Mouse (Mus musculus): ENCODE measurements at regions not wholly inside any gene's neighbourhood (a gene's known extent, or its start where the extent isn't known, plus 50 kb on each side); places are given as distances from the start of the nearest gene placed in this dataset.

DNA sequence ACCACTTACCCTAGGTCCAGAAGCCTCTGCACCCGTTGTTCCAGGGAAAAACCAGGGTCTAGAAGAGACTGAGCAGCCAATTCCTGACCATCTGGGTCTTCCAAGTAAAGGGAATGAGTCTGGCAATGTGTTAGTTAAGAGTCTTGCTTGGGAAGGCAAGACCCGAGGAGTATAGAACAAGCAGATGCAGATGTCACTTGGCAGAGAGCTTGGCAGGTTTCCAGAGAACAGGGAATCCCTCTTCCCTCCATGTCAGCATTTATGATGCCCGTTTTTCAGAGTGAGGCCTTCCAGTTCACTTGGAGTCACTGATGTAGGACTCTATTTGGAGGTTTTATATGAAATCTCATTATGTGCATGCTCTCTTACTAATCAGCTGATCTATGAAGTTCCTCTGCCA is 231.1 kb downstream of the Bcl2 start:
- Histone ChIP-seq H3K9ac (no peak overlapping the region), H3K4me3 (replicated peaks; ENCODE audit: low read length) (no peak overlapping the region), H3K9me3 (ENCODE audit: control insufficient read depth, low read length) (no peaks in the 10 kb centered on the region), H3K27me3 (ENCODE audit: control insufficient read depth, insufficient read depth, low read length) (no peaks in the 10 kb centered on the region), H3K4me1 (replicated peaks; ENCODE audit: control insufficient read depth, insufficient read depth, low read length) (no peaks in the 10 kb centered on the region), H3K36me3 (replicated peaks; ENCODE audit: control insufficient read depth, insufficient read depth) (no peaks in the 10 kb centered on the region), H3K27ac (no peak overlapping the region), H3K4me2 (replicated peaks) (no peak overlapping the region)
- WGBS: 66% methylated on average over 3 of the region's 3 CpGs
- ATAC-seq (ENCODE audit: low FRiP score) (no peak), DNase-seq (ENCODE audit: low spot score) (no peak)

DNA sequence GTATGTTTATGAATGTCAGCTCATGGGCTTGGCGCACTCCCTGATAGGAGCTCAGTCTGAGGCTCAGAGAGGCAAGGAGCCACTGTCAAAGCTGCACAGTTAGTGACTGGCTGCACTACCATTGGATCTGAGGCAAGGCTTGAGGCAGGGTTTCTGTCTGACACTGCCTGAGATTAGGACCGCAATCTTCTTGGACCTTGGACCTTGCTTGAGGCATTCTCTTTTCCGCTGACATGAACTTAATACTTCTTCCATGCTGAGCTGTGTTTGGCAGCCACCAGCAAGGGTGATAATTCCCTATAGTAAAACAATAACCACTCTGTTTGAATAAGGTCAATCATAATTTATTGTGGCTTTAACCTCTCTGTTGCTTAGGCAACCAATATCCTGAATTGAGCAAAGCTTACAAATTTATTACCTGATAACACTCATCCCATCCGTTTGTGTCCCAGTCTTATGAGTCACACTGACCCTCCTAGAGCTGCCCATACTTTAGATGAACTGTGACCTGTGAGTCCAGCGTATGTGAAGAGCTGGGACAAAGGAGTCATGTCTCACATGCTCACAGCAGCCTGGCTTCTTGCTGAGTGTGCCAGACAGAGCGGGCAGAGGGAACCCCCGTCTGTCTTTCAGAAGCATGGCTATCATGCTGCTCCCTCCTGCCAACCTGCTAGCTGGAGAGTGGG is 236.3 kb downstream of the Bcl2 start:
- peak; percentile 48; the same call in 1 of the 2 replicates for ATAC-seq (ENCODE audit: low FRiP score)
- DNase-seq (ENCODE audit: low spot score): no peak
- no peaks in the 10 kb centered on the region for H3K36me3 ChIP-seq (replicated peaks; ENCODE audit: control insufficient read depth, insufficient read depth)
- WGBS: 65% methylated on average over 7 of the region's 7 CpGs
- no peaks in the 10 kb centered on the region for H3K9me3 ChIP-seq (ENCODE audit: control insufficient read depth, low read length)
- H3K4me2 ChIP-seq (replicated peaks): no peak overlapping the region
- no peak overlapping the region for H3K9ac ChIP-seq
- H3K4me1 ChIP-seq (replicated peaks; ENCODE audit: control insufficient read depth, insufficient read depth, low read length): no peaks in the 10 kb centered on the region
- no peak overlapping the region for H3K4me3 ChIP-seq (replicated peaks; ENCODE audit: low read length)
- H3K27me3 ChIP-seq (ENCODE audit: control insufficient read depth, insufficient read depth, low read length): no peaks in the 10 kb centered on the region
- H3K27ac ChIP-seq: no peak overlapping the region

GRCm38 (mm10) chr1:106468021-106468420 is 246.1 kb downstream of the Bcl2 start:
- Histone ChIP-seq H3K9me3 (ENCODE audit: control insufficient read depth, low read length) (no peaks in the 10 kb centered on the region), H3K4me2 (replicated peaks) (no peak overlapping the region), H3K36me3 (replicated peaks; ENCODE audit: control insufficient read depth, insufficient read depth) (no peaks in the 10 kb centered on the region), H3K4me1 (replicated peaks; ENCODE audit: control insufficient read depth, insufficient read depth, low read length) (peaks cover 3% of the 10 kb centered on the region; the same call in 1 of the 2 replicates), H3K4me3 (replicated peaks; ENCODE audit: low read length) (no peak overlapping the region), H3K27me3 (ENCODE audit: control insufficient read depth, insufficient read depth, low read length) (no peaks in the 10 kb centered on the region), H3K9ac (no peak overlapping the region), H3K27ac (no peak overlapping the region)
- ATAC-seq (ENCODE audit: low FRiP score) (no peak), DNase-seq (ENCODE audit: low spot score) (no peak)
- WGBS: 91% methylated on average over 9 of the region's 9 CpGs

DNA sequence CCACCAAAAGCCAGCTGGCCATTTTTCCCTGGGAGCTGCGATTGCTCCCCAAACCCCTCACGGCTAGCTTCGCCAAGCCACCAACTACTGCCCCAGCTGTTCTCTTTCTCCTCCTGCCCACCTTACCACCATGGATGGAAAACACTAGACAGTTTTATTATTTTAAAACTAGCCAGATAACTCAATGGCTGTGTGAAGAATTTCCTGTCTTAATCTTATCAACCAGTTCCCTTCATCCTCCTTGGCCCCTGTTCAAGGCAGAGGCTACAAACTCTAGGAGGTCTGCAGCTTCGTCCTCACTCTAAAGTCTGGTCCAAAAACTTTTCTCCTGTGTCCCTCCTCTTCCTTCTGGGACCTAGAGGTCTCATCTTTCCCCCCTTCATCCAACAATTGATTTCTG is 247.4 kb downstream of the Bcl2 start:
- Histone ChIP-seq H3K27me3 (ENCODE audit: control insufficient read depth, insufficient read depth, low read length) (no peaks in the 10 kb centered on the region), H3K4me1 (replicated peaks; ENCODE audit: control insufficient read depth, insufficient read depth, low read length) (peaks cover 3% of the 10 kb centered on the region; the same call in 1 of the 2 replicates), H3K36me3 (replicated peaks; ENCODE audit: control insufficient read depth, insufficient read depth) (no peaks in the 10 kb centered on the region), H3K9ac (no peak overlapping the region), H3K27ac (no peak overlapping the region), H3K4me2 (replicated peaks) (no peak overlapping the region), H3K9me3 (ENCODE audit: control insufficient read depth, low read length) (no peaks in the 10 kb centered on the region), H3K4me3 (replicated peaks; ENCODE audit: low read length) (no peak overlapping the region)
- 87% methylated on average over 4 of the region's 4 CpGs for WGBS
- ATAC-seq (ENCODE audit: low FRiP score) (no peak), DNase-seq (ENCODE audit: low spot score) (no peak)

DNA sequence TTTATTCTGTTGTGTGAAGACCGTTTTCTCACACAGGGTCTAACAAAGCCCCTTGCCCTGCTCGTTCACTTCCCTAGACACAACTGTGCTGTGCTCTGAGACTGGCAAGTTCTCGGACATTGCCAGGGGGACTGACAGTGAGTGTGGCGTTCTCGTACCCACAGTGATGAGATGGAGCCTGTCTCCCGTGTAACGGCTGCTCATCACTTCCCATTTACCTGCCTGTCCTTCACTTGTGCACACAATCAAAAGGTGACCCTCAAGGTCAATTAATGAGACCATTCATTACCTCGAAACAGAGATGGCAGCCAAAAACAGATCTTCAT is 248.1 kb downstream of the Bcl2 start:
- DNase-seq (ENCODE audit: low spot score) (no peak), ATAC-seq (ENCODE audit: low FRiP score) (peak; percentile 55; the same call in 1 of the 2 replicates)
- Histone ChIP-seq H3K27me3 (ENCODE audit: control insufficient read depth, insufficient read depth, low read length) (no peaks in the 10 kb centered on the region), H3K4me1 (replicated peaks; ENCODE audit: control insufficient read depth, insufficient read depth, low read length) (peaks cover 3% of the 10 kb centered on the region; the same call in 1 of the 2 replicates), H3K4me3 (replicated peaks; ENCODE audit: low read length) (no peak overlapping the region), H3K4me2 (replicated peaks) (no peak overlapping the region), H3K9ac (no peak overlapping the region), H3K9me3 (ENCODE audit: control insufficient read depth, low read length) (no peaks in the 10 kb centered on the region), H3K36me3 (replicated peaks; ENCODE audit: control insufficient read depth, insufficient read depth) (no peaks in the 10 kb centered on the region), H3K27ac (no peak overlapping the region)
- WGBS: 39% methylated on average over 8 of the region's 8 CpGs

- 55% methylated on average over 4 of the region's 4 CpGs for WGBS
- peak; percentile 4; the same call in 1 of the 2 replicates for ATAC-seq (ENCODE audit: low FRiP score)
- H3K27ac ChIP-seq: no peak overlapping the region
Measured at GRCm38 (mm10) chr1:106465243-106465976, 248.7 kb downstream of the Bcl2 start.

GRCm38 (mm10) chr1:106464726-106465125 is 249.3 kb downstream of the Bcl2 start:
- Histone ChIP-seq H3K27me3 (ENCODE audit: control insufficient read depth, insufficient read depth, low read length) (no peaks in the 10 kb centered on the region), H3K4me2 (replicated peaks) (no peak overlapping the region), H3K9ac (no peak overlapping the region), H3K4me3 (replicated peaks; ENCODE audit: low read length) (no peak overlapping the region), H3K36me3 (replicated peaks; ENCODE audit: control insufficient read depth, insufficient read depth) (no peaks in the 10 kb centered on the region), H3K9me3 (ENCODE audit: control insufficient read depth, low read length) (no peaks in the 10 kb centered on the region), H3K4me1 (replicated peaks; ENCODE audit: control insufficient read depth, insufficient read depth, low read length) (peaks cover 3% of the 10 kb centered on the region; the same call in 1 of the 2 replicates), H3K27ac (no peak overlapping the region)
- DNase-seq (ENCODE audit: low spot score): no peak
- no peak for ATAC-seq (ENCODE audit: low FRiP score)
- WGBS: 30% methylated on average over 2 of the region's 2 CpGs

More at GRCm38 (mm10) chr1:106465243-106465976, 248.7 kb downstream of the Bcl2 start:
- H3K9ac ChIP-seq: no peak overlapping the region
- no peak for DNase-seq (ENCODE audit: low spot score)
- peaks cover 3% of the 10 kb centered on the region; the same call in 1 of the 2 replicates for H3K4me1 ChIP-seq (replicated peaks; ENCODE audit: control insufficient read depth, insufficient read depth, low read length)
- no peak overlapping the region for H3K4me3 ChIP-seq (replicated peaks; ENCODE audit: low read length)
- H3K36me3 ChIP-seq (replicated peaks; ENCODE audit: control insufficient read depth, insufficient read depth): no peaks in the 10 kb centered on the region
- H3K4me2 ChIP-seq (replicated peaks): no peak overlapping the region
- H3K27me3 ChIP-seq (ENCODE audit: control insufficient read depth, insufficient read depth, low read length): no peaks in the 10 kb centered on the region
- H3K9me3 ChIP-seq (ENCODE audit: control insufficient read depth, low read length): no peaks in the 10 kb centered on the region

DNA sequence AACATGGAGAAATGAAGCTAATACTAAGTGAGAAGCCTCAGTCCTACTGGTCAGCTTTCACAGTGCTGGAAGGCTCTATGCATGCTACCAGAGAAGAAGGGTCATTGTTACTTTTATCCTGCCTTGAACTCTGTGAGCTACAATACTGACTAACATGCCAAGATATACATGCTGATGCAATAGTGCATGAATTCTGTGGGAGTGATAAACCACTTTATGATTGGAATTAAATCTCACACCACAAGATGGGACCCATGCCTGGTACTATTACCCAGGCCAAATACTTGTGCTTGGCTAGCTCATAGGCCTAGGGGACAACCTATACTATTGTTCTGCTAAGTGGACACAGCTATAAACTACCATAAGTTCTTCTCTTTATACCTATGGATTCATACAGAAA is 251.5 kb downstream of the Bcl2 start:
- Histone ChIP-seq H3K27me3 (ENCODE audit: control insufficient read depth, insufficient read depth, low read length) (no peaks in the 10 kb centered on the region), H3K9ac (no peak overlapping the region), H3K9me3 (ENCODE audit: control insufficient read depth, low read length) (no peaks in the 10 kb centered on the region), H3K4me1 (replicated peaks; ENCODE audit: control insufficient read depth, insufficient read depth, low read length) (peaks cover 3% of the 10 kb centered on the region; the same call in 1 of the 2 replicates), H3K4me3 (replicated peaks; ENCODE audit: low read length) (no peak overlapping the region), H3K27ac (no peak overlapping the region), H3K36me3 (replicated peaks; ENCODE audit: control insufficient read depth, insufficient read depth) (no peaks in the 10 kb centered on the region), H3K4me2 (replicated peaks) (no peak overlapping the region)
- ATAC-seq (ENCODE audit: low FRiP score) (no peak), DNase-seq (ENCODE audit: low spot score) (no peak)

GRCm38 (mm10) chr1:106462112-106462511 is 252.0 kb downstream of the Bcl2 start:
- no peak for DNase-seq (ENCODE audit: low spot score)
- H3K4me2 ChIP-seq (replicated peaks): no peak overlapping the region
- ATAC-seq (ENCODE audit: low FRiP score): no peak
- H3K9me3 ChIP-seq (ENCODE audit: control insufficient read depth, low read length): no peaks in the 10 kb centered on the region
- H3K9ac ChIP-seq: no peak overlapping the region
- peaks cover 3% of the 10 kb centered on the region; the same call in 1 of the 2 replicates for H3K4me1 ChIP-seq (replicated peaks; ENCODE audit: control insufficient read depth, insufficient read depth, low read length)
- WGBS: 98% methylated on average over 1 of the region's 1 CpGs
- no peaks in the 10 kb centered on the region for H3K27me3 ChIP-seq (ENCODE audit: control insufficient read depth, insufficient read depth, low read length)
- no peak overlapping the region for H3K27ac ChIP-seq
- H3K36me3 ChIP-seq (replicated peaks; ENCODE audit: control insufficient read depth, insufficient read depth): no peaks in the 10 kb centered on the region
- no peak overlapping the region for H3K4me3 ChIP-seq (replicated peaks; ENCODE audit: low read length)
